Mouse (Mus musculus): ENCODE results near the gene Cacna1c. TPM values are rescaled to one million over a fixed set of nuclear protein-coding genes. Genes with fewer than 3 reads are reported as not detected.
A peak's percentile ranks its signal among the peaks of the same experiment; 100 is the strongest.

Gene Cacna1c
- polyA plus RNA-seq, 1 experiment from 2014 or later: 0.64 TPM

GRCm38 (mm10) chr6:119201575-119201974 lies 5.4 kb upstream of the Cacna1c start:
- no peaks in the 10 kb centered on the region for H3K27me3 ChIP-seq (replicated peaks)
- no peak overlapping the region for H3K4me2 ChIP-seq
- H3K36me3 ChIP-seq: peaks cover 23% of the 10 kb centered on the region
- 83% methylated on average over 4 of the region's 4 CpGs for WGBS (ENCODE audit: insufficient replicate concordance)
- no peak overlapping the region for H3K9ac ChIP-seq
- no peaks in the 10 kb centered on the region for H3K9me3 ChIP-seq (replicated peaks)
- peaks cover 13% of the 10 kb centered on the region for H3K4me1 ChIP-seq
- H3K27ac ChIP-seq: no peak overlapping the region
- H3K4me3 ChIP-seq: no peak overlapping the region
- no peak for ATAC-seq

- Histone ChIP-seq H3K9ac (no peak overlapping the region), H3K4me1 (peaks cover 19% of the 10 kb centered on the region), H3K36me3 (peaks cover 23% of the 10 kb centered on the region), H3K4me2 (no peak overlapping the region), H3K4me3 (no peak overlapping the region), H3K27ac (no peak overlapping the region), H3K27me3 (replicated peaks) (no peaks in the 10 kb centered on the region), H3K9me3 (replicated peaks) (no peaks in the 10 kb centered on the region)
- ATAC-seq: 0 out of 2 replicates have a peak, but pooled peaks have one; percentile 60
- WGBS (ENCODE audit: insufficient replicate concordance): 64% methylated on average over 5 of the region's 5 CpGs
Observed at GRCm38 (mm10) chr6:119200362-119200761, 4.1 kb upstream of the Cacna1c start.

GRCm38 (mm10) chr6:119199274-119199879 lies 3.2 kb upstream of the Cacna1c start:
- Histone ChIP-seq H3K27ac (no peak overlapping the region), H3K4me1 (peaks cover 19% of the 10 kb centered on the region)

GRCm38 (mm10) chr6:119198534-119199273 lies 2.5 kb upstream of the Cacna1c start:
- ATAC-seq: no peak
- 60% methylated on average over 15 of the region's 15 CpGs for WGBS (ENCODE audit: insufficient replicate concordance)
- Histone ChIP-seq H3K4me3 (no peak overlapping the region), H3K9me3 (replicated peaks) (no peaks in the 10 kb centered on the region), H3K4me1 (peaks cover 19% of the 10 kb centered on the region), H3K27me3 (replicated peaks) (no peaks in the 10 kb centered on the region), H3K9ac (no peak overlapping the region), H3K27ac (no peak overlapping the region), H3K36me3 (peaks cover 24% of the 10 kb centered on the region), H3K4me2 (no peak overlapping the region)

More at GRCm38 (mm10) chr6:119199274-119199879, 3.2 kb upstream of the Cacna1c start:
- WGBS (ENCODE audit: insufficient replicate concordance): 60% methylated on average over 8 of the region's 8 CpGs
- no peaks in the 10 kb centered on the region for H3K9me3 ChIP-seq (replicated peaks)
- H3K9ac ChIP-seq: no peak overlapping the region
- no peak for ATAC-seq
- no peak overlapping the region for H3K4me3 ChIP-seq
- peaks cover 23% of the 10 kb centered on the region for H3K36me3 ChIP-seq
- no peak overlapping the region for H3K4me2 ChIP-seq
- no peaks in the 10 kb centered on the region for H3K27me3 ChIP-seq (replicated peaks)

GRCm38 (mm10) chr6:119194601-119195000 lies 1.6 kb downstream of the Cacna1c start:
- Histone ChIP-seq H3K27me3 (replicated peaks) (no peaks in the 10 kb centered on the region), H3K4me3 (no peak overlapping the region), H3K4me2 (no peak overlapping the region), H3K4me1 (peaks cover 19% of the 10 kb centered on the region), H3K27ac (no peak overlapping the region), H3K9me3 (replicated peaks) (no peaks in the 10 kb centered on the region), H3K9ac (no peak overlapping the region), H3K36me3 (peaks cover 40% of the 10 kb centered on the region)
- 76% methylated on average over 7 of the region's 7 CpGs for WGBS (ENCODE audit: insufficient replicate concordance)
- no peak for ATAC-seq

GRCm38 (mm10) chr6:119194161-119194560 lies 2.1 kb downstream of the Cacna1c start:
- Histone ChIP-seq H3K36me3 (peaks cover 43% of the 10 kb centered on the region), H3K27ac (no peak overlapping the region), H3K9ac (no peak overlapping the region), H3K4me2 (no peak overlapping the region), H3K4me1 (peaks cover 17% of the 10 kb centered on the region), H3K9me3 (replicated peaks) (no peaks in the 10 kb centered on the region), H3K27me3 (replicated peaks) (no peaks in the 10 kb centered on the region), H3K4me3 (no peak overlapping the region)
- 82% methylated on average over 9 of the region's 9 CpGs for WGBS (ENCODE audit: insufficient replicate concordance)
- ATAC-seq: no peak

GRCm38 (mm10) chr6:119193571-119194154 lies 2.6 kb downstream of the Cacna1c start:
- H3K4me2 ChIP-seq: no peak overlapping the region
- 76% methylated on average over 15 of the region's 15 CpGs for WGBS (ENCODE audit: insufficient replicate concordance)

GRCm38 (mm10) chr6:119191478-119191877 lies 4.7 kb downstream of the Cacna1c start:
- Histone ChIP-seq H3K9me3 (replicated peaks) (no peaks in the 10 kb centered on the region), H3K9ac (no peak overlapping the region), H3K27me3 (replicated peaks) (no peaks in the 10 kb centered on the region), H3K4me1 (peaks cover 6% of the 10 kb centered on the region; the same call in 1 of the 2 replicates), H3K27ac (no peak overlapping the region), H3K4me2 (no peak overlapping the region), H3K4me3 (no peak overlapping the region), H3K36me3 (peaks cover 51% of the 10 kb centered on the region)
- no peak for ATAC-seq
- 79% methylated on average over 4 of the region's 4 CpGs for WGBS (ENCODE audit: insufficient replicate concordance)

More at GRCm38 (mm10) chr6:119193571-119194154, 2.6 kb downstream of the Cacna1c start:
- H3K9me3 ChIP-seq (replicated peaks): no peaks in the 10 kb centered on the region
- peaks cover 42% of the 10 kb centered on the region for H3K36me3 ChIP-seq
- no peak overlapping the region for H3K4me3 ChIP-seq
- no peak for ATAC-seq
- H3K27ac ChIP-seq: no peak overlapping the region
- peaks cover 12% of the 10 kb centered on the region for H3K4me1 ChIP-seq
- no peak overlapping the region for H3K9ac ChIP-seq
- no peaks in the 10 kb centered on the region for H3K27me3 ChIP-seq (replicated peaks)

GRCm38 (mm10) chr6:119187631-119188030 lies 8.6 kb downstream of the Cacna1c start:
- WGBS (ENCODE audit: insufficient replicate concordance): 73% methylated on average over 6 of the region's 6 CpGs
- peaks cover 49% of the 10 kb centered on the region for H3K36me3 ChIP-seq
- no peak overlapping the region for H3K9ac ChIP-seq
- H3K9me3 ChIP-seq (replicated peaks): no peaks in the 10 kb centered on the region
- H3K4me2 ChIP-seq: no peak overlapping the region
- no peak overlapping the region for H3K4me3 ChIP-seq
- H3K27ac ChIP-seq: no peak overlapping the region
- no peak for ATAC-seq
- no peaks in the 10 kb centered on the region for H3K4me1 ChIP-seq
- no peaks in the 10 kb centered on the region for H3K27me3 ChIP-seq (replicated peaks)

GRCm38 (mm10) chr6:119186658-119187057 lies 9.6 kb downstream of the Cacna1c start:
- no peak overlapping the region for H3K4me2 ChIP-seq
- H3K4me3 ChIP-seq: no peak overlapping the region
- H3K9ac ChIP-seq: no peak overlapping the region
- 57% methylated on average over 8 of the region's 8 CpGs for WGBS (ENCODE audit: insufficient replicate concordance)
- no peak for ATAC-seq
- H3K36me3 ChIP-seq: peaks cover 40% of the 10 kb centered on the region
- H3K27ac ChIP-seq: no peak overlapping the region
- no peaks in the 10 kb centered on the region for H3K4me1 ChIP-seq
- H3K27me3 ChIP-seq (replicated peaks): no peaks in the 10 kb centered on the region
- no peaks in the 10 kb centered on the region for H3K9me3 ChIP-seq (replicated peaks)

- Histone ChIP-seq H3K4me3 (no peak overlapping the region), H3K4me2 (no peak overlapping the region), H3K27ac (no peak overlapping the region), H3K27me3 (replicated peaks) (no peaks in the 10 kb centered on the region), H3K4me1 (no peaks in the 10 kb centered on the region), H3K9ac (no peak overlapping the region), H3K36me3 (peaks cover 22% of the 10 kb centered on the region), H3K9me3 (replicated peaks) (no peaks in the 10 kb centered on the region)
- no peak for ATAC-seq
- 78% methylated on average over 3 of the region's 3 CpGs for WGBS (ENCODE audit: insufficient replicate concordance)
Observed at GRCm38 (mm10) chr6:119183781-119184180, 12.4 kb downstream of the Cacna1c start.

GRCm38 (mm10) chr6:119182211-119182610 lies 14.0 kb downstream of the Cacna1c start:
- Histone ChIP-seq H3K4me2 (no peak overlapping the region), H3K27me3 (replicated peaks) (no peaks in the 10 kb centered on the region), H3K4me1 (no peaks in the 10 kb centered on the region), H3K27ac (no peak overlapping the region), H3K9ac (no peak overlapping the region), H3K36me3 (peaks cover 18% of the 10 kb centered on the region), H3K4me3 (no peak overlapping the region), H3K9me3 (replicated peaks) (no peaks in the 10 kb centered on the region)
- 85% methylated on average over 9 of the region's 9 CpGs for WGBS (ENCODE audit: insufficient replicate concordance)
- ATAC-seq: no peak

Data from liver, embryonic 12.5 days (tissue).